Mouse (Mus musculus): ENCODE measurements at regions not wholly inside any gene's neighbourhood (a gene's known extent, or its start where the extent isn't known, plus 50 kb on each side); places are given as distances from the start of the nearest gene placed in this dataset.

DNA sequence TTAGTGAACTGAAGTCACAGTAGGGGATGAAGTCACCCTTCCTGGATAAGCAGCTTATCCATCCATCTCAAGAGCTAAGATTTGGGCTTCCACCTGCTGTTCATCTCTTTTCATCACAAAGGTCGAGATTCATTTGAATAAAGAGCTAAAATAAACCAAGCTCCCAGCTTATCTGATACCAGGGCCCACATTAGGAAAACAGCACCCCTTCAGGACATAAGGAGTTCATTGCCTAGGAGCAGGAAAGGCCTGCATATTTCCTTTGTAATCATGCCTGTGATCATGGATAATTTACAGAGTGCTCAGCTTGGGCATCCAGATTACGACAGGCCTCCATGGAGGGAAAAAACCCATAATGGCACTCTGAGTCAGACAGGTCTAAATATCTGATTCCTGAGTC is 190.7 kb upstream of the Klhl29 start:
- H3K9ac ChIP-seq (ENCODE audit: insufficient read depth, low read depth, low read length, poor library complexity, severe bottlenecking): no peak overlapping the region
- in situ Hi-C loops (cut with MboI; ENCODE audit: low sequenced_read_pairs in 2 of 2, unreplicated experiment in 2 of 2): no loop called here
- no peaks in the 10 kb centered on the region for H3K4me1 ChIP-seq (ENCODE audit: control insufficient read depth in 2 of 2, insufficient read depth in 2 of 2, low read length in 2 of 2, poor library complexity in 1 of 2)
- H3K9me3 ChIP-seq (ENCODE audit: control insufficient read depth, insufficient read depth, low read depth, low read length): no peaks in the 10 kb centered on the region
- DNase-seq (ENCODE audit: low read depth, low spot score): no peak
- no peak overlapping the region for H3K4me3 ChIP-seq (ENCODE audit: insufficient read depth in 1 of 2, low read depth in 1 of 2, low read length in 2 of 2, poor library complexity in 1 of 2, severe bottlenecking in 1 of 2)
- no peak overlapping the region for H3K27ac ChIP-seq (ENCODE audit: insufficient read depth, low read depth, low read length, poor library complexity, severe bottlenecking)
- H3K36me3 ChIP-seq (ENCODE audit: control insufficient read depth, insufficient read depth, low read length, poor library complexity, severe bottlenecking): no peaks in the 10 kb centered on the region
- TF ChIP-seq CHD2 (IDR thresholded peaks at IDR 0.05; ENCODE audit: low read depth, low read length) (no peak), HCFC1 (IDR thresholded peaks at IDR 0.05; ENCODE audit: borderline replicate concordance, insufficient read depth, low read length) (no peak), ZNF384 (IDR thresholded peaks at IDR 0.05; ENCODE audit: low read depth, low read length) (no peak), ZC3H11A (IDR thresholded peaks at IDR 0.05; ENCODE audit: borderline replicate concordance, low read depth, low read length) (no peak), MAFK (IDR thresholded peaks at IDR 0.05; ENCODE audit: insufficient read depth, low read depth, low read length) (no peak)

DNA sequence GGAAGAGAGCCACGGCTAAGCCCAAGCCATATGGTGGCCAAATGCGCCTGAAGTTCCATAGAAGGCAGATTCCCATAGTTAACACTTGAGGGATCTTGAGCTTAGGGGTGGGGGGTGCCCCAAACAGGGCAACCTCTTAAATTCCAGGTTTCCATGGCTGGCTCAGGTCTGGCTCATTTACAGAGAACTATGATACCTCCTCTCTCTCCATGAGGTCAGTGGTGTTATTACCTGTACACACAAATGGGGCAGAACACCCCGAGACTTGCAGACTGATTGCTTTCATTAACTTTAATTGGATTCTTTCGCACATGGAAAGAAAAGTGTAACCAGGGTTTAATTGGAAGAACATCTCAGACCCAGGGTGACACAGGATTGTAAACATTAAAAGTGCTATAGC is 177.1 kb upstream of the Klhl29 start:
- TF ChIP-seq CHD2 (IDR thresholded peaks at IDR 0.05; ENCODE audit: low read depth, low read length) (no peak), ZC3H11A (IDR thresholded peaks at IDR 0.05; ENCODE audit: borderline replicate concordance, low read depth, low read length) (no peak), ZNF384 (IDR thresholded peaks at IDR 0.05; ENCODE audit: low read depth, low read length) (no peak), HCFC1 (IDR thresholded peaks at IDR 0.05; ENCODE audit: borderline replicate concordance, insufficient read depth, low read length) (no peak)
- in situ Hi-C loops (cut with MboI; ENCODE audit: low sequenced_read_pairs in 2 of 2, unreplicated experiment in 2 of 2): no loop called here
- Histone ChIP-seq H3K4me3 (ENCODE audit: insufficient read depth in 1 of 2, low read depth in 1 of 2, low read length in 2 of 2, poor library complexity in 1 of 2, severe bottlenecking in 1 of 2) (no peak overlapping the region), H3K36me3 (ENCODE audit: control insufficient read depth, insufficient read depth, low read length, poor library complexity, severe bottlenecking) (no peaks in the 10 kb centered on the region), H3K9ac (ENCODE audit: insufficient read depth, low read depth, low read length, poor library complexity, severe bottlenecking) (no peak overlapping the region), H3K9me3 (ENCODE audit: control insufficient read depth, insufficient read depth, low read depth, low read length) (no peaks in the 10 kb centered on the region), H3K4me1 (ENCODE audit: control insufficient read depth in 2 of 2, insufficient read depth in 2 of 2, low read length in 2 of 2, poor library complexity in 1 of 2) (no peaks in the 10 kb centered on the region), H3K27ac (ENCODE audit: insufficient read depth, low read depth, low read length, poor library complexity, severe bottlenecking) (no peak overlapping the region)
- DNase-seq (ENCODE audit: low read depth, low spot score): no peak

DNA sequence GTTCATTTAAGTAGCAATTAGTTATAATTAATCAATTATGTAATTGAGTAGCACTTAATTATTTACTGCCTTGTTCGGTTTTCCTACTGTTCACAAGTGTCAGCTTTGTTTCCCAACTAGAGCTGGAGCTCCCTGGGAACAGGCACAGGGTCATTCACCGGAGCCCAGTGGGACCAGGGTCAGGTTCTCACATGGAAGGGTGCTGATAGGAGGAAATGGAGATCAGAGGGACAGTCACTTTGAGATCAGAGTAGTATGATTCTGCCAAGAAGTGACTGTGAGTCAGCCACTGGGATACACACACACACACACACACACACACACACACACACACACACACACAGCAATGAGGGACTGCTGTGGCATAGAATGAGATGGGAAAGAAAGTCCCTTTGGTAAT is 176.4 kb upstream of the Klhl29 start:
- Histone ChIP-seq H3K4me3 (ENCODE audit: insufficient read depth in 1 of 2, low read depth in 1 of 2, low read length in 2 of 2, poor library complexity in 1 of 2, severe bottlenecking in 1 of 2) (no peak overlapping the region), H3K27ac (ENCODE audit: insufficient read depth, low read depth, low read length, poor library complexity, severe bottlenecking) (no peak overlapping the region), H3K9me3 (ENCODE audit: control insufficient read depth, insufficient read depth, low read depth, low read length) (no peaks in the 10 kb centered on the region), H3K36me3 (ENCODE audit: control insufficient read depth, insufficient read depth, low read length, poor library complexity, severe bottlenecking) (no peaks in the 10 kb centered on the region), H3K4me1 (ENCODE audit: control insufficient read depth in 2 of 2, insufficient read depth in 2 of 2, low read length in 2 of 2, poor library complexity in 1 of 2) (no peaks in the 10 kb centered on the region), H3K9ac (ENCODE audit: insufficient read depth, low read depth, low read length, poor library complexity, severe bottlenecking) (no peak overlapping the region)
- DNase-seq (ENCODE audit: low read depth, low spot score): no peak
- in situ Hi-C loops (cut with MboI; ENCODE audit: low sequenced_read_pairs in 2 of 2, unreplicated experiment in 2 of 2): no loop called here
- no peak for TF ChIP-seq ZNF384 (IDR thresholded peaks at IDR 0.05; ENCODE audit: low read depth, low read length)
- no peak for TF ChIP-seq HCFC1 (IDR thresholded peaks at IDR 0.05; ENCODE audit: borderline replicate concordance, insufficient read depth, low read length)
- TF ChIP-seq CHD2 (IDR thresholded peaks at IDR 0.05; ENCODE audit: low read depth, low read length): no peak
- TF ChIP-seq ZC3H11A (IDR thresholded peaks at IDR 0.05; ENCODE audit: borderline replicate concordance, low read depth, low read length): no peak
- no peak for TF ChIP-seq MAFK (IDR thresholded peaks at IDR 0.05; ENCODE audit: insufficient read depth, low read depth, low read length)

DNA sequence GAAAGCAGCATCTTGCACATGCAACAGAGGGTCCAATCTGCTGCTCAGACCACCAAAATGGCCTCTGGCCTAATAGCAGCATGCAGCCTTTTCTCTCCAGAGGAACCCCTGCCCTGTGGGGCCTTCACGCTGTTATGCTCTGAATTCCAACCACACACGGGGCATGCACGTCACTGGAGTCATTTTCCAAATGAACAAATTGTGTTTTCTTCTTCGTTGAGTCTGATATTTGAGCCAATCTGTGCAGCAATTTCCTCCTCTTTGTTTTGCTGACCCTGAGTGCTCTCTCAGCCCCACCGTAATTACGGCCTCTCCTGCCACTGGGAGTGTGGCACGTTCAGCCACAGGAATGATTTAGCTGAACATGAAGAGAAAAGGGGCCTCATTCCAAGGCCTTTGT is 174.3 kb upstream of the Klhl29 start:
- TF ChIP-seq ZC3H11A (IDR thresholded peaks at IDR 0.05; ENCODE audit: borderline replicate concordance, low read depth, low read length) (no peak), MAFK (IDR thresholded peaks at IDR 0.05; ENCODE audit: insufficient read depth, low read depth, low read length) (no peak), CHD2 (IDR thresholded peaks at IDR 0.05; ENCODE audit: low read depth, low read length) (no peak), ZNF384 (IDR thresholded peaks at IDR 0.05; ENCODE audit: low read depth, low read length) (no peak), HCFC1 (IDR thresholded peaks at IDR 0.05; ENCODE audit: borderline replicate concordance, insufficient read depth, low read length) (no peak)
- Histone ChIP-seq H3K4me1 (ENCODE audit: control insufficient read depth in 2 of 2, insufficient read depth in 2 of 2, low read length in 2 of 2, poor library complexity in 1 of 2) (no peaks in the 10 kb centered on the region), H3K36me3 (ENCODE audit: control insufficient read depth, insufficient read depth, low read length, poor library complexity, severe bottlenecking) (no peaks in the 10 kb centered on the region), H3K9me3 (ENCODE audit: control insufficient read depth, insufficient read depth, low read depth, low read length) (no peaks in the 10 kb centered on the region), H3K4me3 (ENCODE audit: insufficient read depth in 1 of 2, low read depth in 1 of 2, low read length in 2 of 2, poor library complexity in 1 of 2, severe bottlenecking in 1 of 2) (no peak overlapping the region), H3K9ac (ENCODE audit: insufficient read depth, low read depth, low read length, poor library complexity, severe bottlenecking) (no peak overlapping the region), H3K27ac (ENCODE audit: insufficient read depth, low read depth, low read length, poor library complexity, severe bottlenecking) (no peak overlapping the region)
- DNase-seq (ENCODE audit: low read depth, low spot score): no peak
- in situ Hi-C loops (cut with MboI; ENCODE audit: low sequenced_read_pairs in 2 of 2, unreplicated experiment in 2 of 2): no loop called here

DNA sequence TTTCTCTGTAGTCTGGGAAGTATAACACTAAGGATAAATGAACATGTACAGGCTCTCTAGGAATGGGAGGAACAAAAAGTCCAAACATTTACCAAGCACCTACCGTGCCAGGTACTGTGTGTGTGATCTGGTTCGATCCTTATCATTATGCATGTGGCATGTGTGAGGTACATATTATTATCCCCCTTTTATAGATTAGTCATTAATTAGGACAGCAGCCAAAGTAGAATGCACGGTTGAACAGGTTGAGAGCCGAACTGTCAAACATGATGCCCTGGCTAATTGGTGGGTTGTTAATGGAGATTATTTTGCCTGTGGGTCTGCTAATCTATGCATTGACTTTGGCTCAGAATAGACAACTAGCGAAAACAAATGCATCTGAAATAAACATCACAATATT is 172.2 kb upstream of the Klhl29 start:
- H3K9me3 ChIP-seq (ENCODE audit: control insufficient read depth, insufficient read depth, low read depth, low read length): no peaks in the 10 kb centered on the region
- no peak overlapping the region for H3K27ac ChIP-seq (ENCODE audit: insufficient read depth, low read depth, low read length, poor library complexity, severe bottlenecking)
- H3K36me3 ChIP-seq (ENCODE audit: control insufficient read depth, insufficient read depth, low read length, poor library complexity, severe bottlenecking): no peaks in the 10 kb centered on the region
- TF ChIP-seq ZC3H11A (IDR thresholded peaks at IDR 0.05; ENCODE audit: borderline replicate concordance, low read depth, low read length) (no peak), HCFC1 (IDR thresholded peaks at IDR 0.05; ENCODE audit: borderline replicate concordance, insufficient read depth, low read length) (no peak), MAFK (IDR thresholded peaks at IDR 0.05; ENCODE audit: insufficient read depth, low read depth, low read length) (no peak), CHD2 (IDR thresholded peaks at IDR 0.05; ENCODE audit: low read depth, low read length) (no peak), ZNF384 (IDR thresholded peaks at IDR 0.05; ENCODE audit: low read depth, low read length) (no peak)
- H3K4me3 ChIP-seq (ENCODE audit: insufficient read depth in 1 of 2, low read depth in 1 of 2, low read length in 2 of 2, poor library complexity in 1 of 2, severe bottlenecking in 1 of 2): no peak overlapping the region
- no peak overlapping the region for H3K9ac ChIP-seq (ENCODE audit: insufficient read depth, low read depth, low read length, poor library complexity, severe bottlenecking)
- no peak for DNase-seq (ENCODE audit: low read depth, low spot score)
- H3K4me1 ChIP-seq (ENCODE audit: control insufficient read depth in 2 of 2, insufficient read depth in 2 of 2, low read length in 2 of 2, poor library complexity in 1 of 2): no peaks in the 10 kb centered on the region
- in situ Hi-C loops (cut with MboI; ENCODE audit: low sequenced_read_pairs in 2 of 2, unreplicated experiment in 2 of 2): no loop called here
